Mouse (Mus musculus): Measurements from ENCODE around the gene Il1r2.

DNA sequence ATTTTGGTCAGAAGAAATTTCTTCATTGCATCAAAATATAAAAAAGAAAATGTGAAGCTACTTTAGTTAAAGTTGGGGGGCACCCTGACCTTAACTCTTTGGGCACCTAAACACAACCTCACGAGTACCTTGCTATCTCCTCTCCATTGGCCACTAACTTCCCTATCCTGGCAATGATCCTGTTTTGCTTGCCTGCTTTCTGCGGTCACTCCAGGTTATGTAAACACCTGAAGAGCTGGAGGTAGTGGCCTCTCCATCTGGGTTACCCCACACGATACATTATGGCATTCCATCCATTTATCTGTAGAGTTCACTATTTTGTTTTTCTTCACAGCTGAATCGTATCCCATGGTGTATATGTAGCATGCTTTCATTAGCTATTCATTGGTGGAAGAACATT is 90.5 kb downstream of the Il1r2 start:
- no peak for TF ChIP-seq CTCF (IDR thresholded peaks at IDR 0.05; ENCODE audit: low read depth, low read length)
- TF ChIP-seq POLR2A (IDR thresholded peaks at IDR 0.05; ENCODE audit: borderline replicate concordance, low read depth, low read length), result no peak

Data from bone marrow macrophage, adult 2 months (primary cell).